ENCODE assay signal across 25 mouse cellular contexts in genomic region chr9:22870661-22871060, GRCm38 (mm10).
DNase-seq lines count a peak whose midpoint lies in the region; ATAC-seq and TF ChIP-seq lines count a peak whose summit lies in the region.
"Had no signal": no experiment of that assay in that cellular context is flagged by ENCODE, and none has a peak within 500 bp of the region (broad histone marks: within the 10 kb centered on the region; RNA-seq: fewer than 3 reads in every experiment).

No protein-coding gene starts in this region.

- H3K4me1 ChIP-seq in kidney, postnatal 0 days (replicated peaks; ENCODE audit: insufficient read depth, low read length): no peaks in the 10 kb centered on the region
- no peaks in the 10 kb centered on the region for H3K4me1 ChIP-seq in lung, embryonic 15.5 days
- H3K4me1 ChIP-seq in limb, embryonic 14.5 days (ENCODE audit: control insufficient read depth, insufficient read depth, low read length): peaks cover 12% of the 10 kb centered on the region
- H3K4me1 ChIP-seq: forebrain, embryonic 10.5 days; heart, embryonic 10.5 days; heart, embryonic 13.5 days had no signal

- H3K36me3 ChIP-seq in kidney, postnatal 0 days (ENCODE audit: insufficient read depth, low read length): no peaks in the 10 kb centered on the region
- no peaks in the 10 kb centered on the region for H3K36me3 ChIP-seq in lung, embryonic 15.5 days
- H3K36me3 ChIP-seq in limb, embryonic 14.5 days (ENCODE audit: control insufficient read depth, insufficient read depth, low read length): no peaks in the 10 kb centered on the region
- H3K36me3 ChIP-seq: forebrain, embryonic 10.5 days; heart, embryonic 10.5 days; heart, embryonic 13.5 days had no signal

- peak; percentile 31 for DNase-seq in kidney, postnatal 0 days (ENCODE audit: low spot score)
- no peak for DNase-seq in kidney, adult 11 months
- DNase-seq in lung, postnatal 4 days: no peak
- DNase-seq in NIH3T3 (ENCODE audit: low read depth): peak; percentile 23
- DNase-seq in limb, embryonic 14.5 days (ENCODE audit: low spot score): peak; percentile 37
- DNase-seq: adrenal gland, adult 8-10 months; adrenal gland, postnatal 25 days; B cell, adult 2 months; cerebellum, adult 18-20 months; cerebellum, adult 9-10 months; cerebellum, postnatal 14 days; gastrocnemius, postnatal 25 days; heart, adult 2 months; heart, postnatal 14 days; heart, postnatal 4 days had no signal

- TF ChIP-seq POLR2A in limb, embryonic 14.5 days (IDR thresholded peaks at IDR 0.05; ENCODE audit: borderline replicate concordance, extremely low read depth, insufficient read depth, insufficient read length): no peak

- H3K9ac ChIP-seq in kidney, postnatal 0 days (ENCODE audit: low read depth, low read length): no peak overlapping the region
- no peak overlapping the region for H3K9ac ChIP-seq in lung, embryonic 15.5 days
- H3K9ac ChIP-seq in limb, embryonic 14.5 days (ENCODE audit: low read depth, low read length, severe bottlenecking): no peak overlapping the region
- H3K9ac ChIP-seq: forebrain, embryonic 13.5 days; heart, embryonic 13.5 days had no signal

- WGBS in kidney, postnatal 0 days: 58% methylated on average over 3 of the region's 3 CpGs
- 61% methylated on average over 3 of the region's 3 CpGs for WGBS in lung, embryonic 15.5 days
- WGBS in limb, embryonic 14.5 days: 42% methylated on average over 3 of the region's 3 CpGs

- no peak overlapping the region for H3K27ac ChIP-seq in kidney, postnatal 0 days
- H3K27ac ChIP-seq in lung, embryonic 15.5 days: no peak overlapping the region
- no peak overlapping the region for H3K27ac ChIP-seq in limb, embryonic 14.5 days (replicated peaks; ENCODE audit: low read depth, low read length)
- H3K27ac ChIP-seq: forebrain, embryonic 10.5 days; forebrain, embryonic 13.5 days; heart, adult 2 months; heart, embryonic 10.5 days; heart, embryonic 13.5 days had no signal

- H3K27me3 ChIP-seq in kidney, postnatal 0 days (ENCODE audit: insufficient read depth, low read length): no peaks in the 10 kb centered on the region
- no peaks in the 10 kb centered on the region for H3K27me3 ChIP-seq in lung, embryonic 15.5 days
- no peaks in the 10 kb centered on the region for H3K27me3 ChIP-seq in limb, embryonic 14.5 days (ENCODE audit: control insufficient read depth, insufficient read depth, low read length)
- H3K27me3 ChIP-seq: CH12.LX; forebrain, embryonic 13.5 days; heart, embryonic 13.5 days had no signal

- no peak overlapping the region for H3K4me2 ChIP-seq in kidney, postnatal 0 days (ENCODE audit: low read length)
- H3K4me2 ChIP-seq in lung, embryonic 15.5 days: no peak overlapping the region
- H3K4me2 ChIP-seq in limb, embryonic 14.5 days (replicated peaks; ENCODE audit: low read depth, low read length, severe bottlenecking): no peak overlapping the region
- H3K4me2 ChIP-seq: forebrain, embryonic 13.5 days; heart, embryonic 13.5 days had no signal

- no peak for TF ChIP-seq CTCF in kidney, postnatal 0 days (IDR thresholded peaks at IDR 0.05; ENCODE audit: low read depth)

- no peaks in the 10 kb centered on the region for H3K9me3 ChIP-seq in kidney, postnatal 0 days (replicated peaks; ENCODE audit: low read length)
- no peaks in the 10 kb centered on the region for H3K9me3 ChIP-seq in lung, embryonic 15.5 days
- no peaks in the 10 kb centered on the region for H3K9me3 ChIP-seq in limb, embryonic 14.5 days (ENCODE audit: control insufficient read depth, low read length)
- H3K9me3 ChIP-seq: forebrain, embryonic 10.5 days; forebrain, embryonic 13.5 days; G1E; heart, embryonic 10.5 days; heart, embryonic 13.5 days had no signal

- H3K4me3 ChIP-seq in kidney, postnatal 0 days (replicated peaks; ENCODE audit: low read depth, low read length): no peak overlapping the region
- H3K4me3 ChIP-seq in lung, embryonic 15.5 days: no peak overlapping the region
- H3K4me3 ChIP-seq in limb, embryonic 14.5 days (replicated peaks; ENCODE audit: low read length): no peak overlapping the region
- H3K4me3 ChIP-seq: forebrain, embryonic 10.5 days; forebrain, embryonic 13.5 days; heart, adult 2 months; heart, embryonic 10.5 days; heart, embryonic 13.5 days had no signal

- no peak for ATAC-seq in kidney, postnatal 0 days (replicated peaks; ENCODE audit: low FRiP score, low read depth)
- peak; percentile 23; the same call in 1 of the 2 replicates for ATAC-seq in lung, embryonic 15.5 days (ENCODE audit: borderline replicate concordance, extremely low read depth, low FRiP score, low TSS enrichment)
- ATAC-seq in limb, embryonic 14.5 days (ENCODE audit: low FRiP score, low read depth): no peak
- no peak for ATAC-seq in granulocyte monocyte progenitor cell, adult 5-6 weeks (replicated peaks; ENCODE audit: poor library complexity, severe bottlenecking)
- ATAC-seq: activated CD4-positive, CD25-positive, alpha-beta regulatory T cell, adult 4 months; forebrain, embryonic 13.5 days; hindbrain, embryonic 16.5 days had no signal

Comparison
In these comparisons a context has a peak if more than half of its experiments do, and no peak if none do; other contexts are left out.
1. DNase-seq: peak in kidney, postnatal 0 days (single experiment), NIH3T3 (single experiment) and limb, embryonic 14.5 days (single experiment); none in kidney, adult 11 months (single experiment) and lung, postnatal 4 days (0 of 2).